Mouse (Mus musculus): ENCODE results near the gene Prkrip1.
"Not testable (repeated sequence)": the region's sequence is repeated elsewhere in the genome, so short reads cannot be mapped to it uniquely, and the experiment has no call there.

Prkrip1 gene

DNA sequence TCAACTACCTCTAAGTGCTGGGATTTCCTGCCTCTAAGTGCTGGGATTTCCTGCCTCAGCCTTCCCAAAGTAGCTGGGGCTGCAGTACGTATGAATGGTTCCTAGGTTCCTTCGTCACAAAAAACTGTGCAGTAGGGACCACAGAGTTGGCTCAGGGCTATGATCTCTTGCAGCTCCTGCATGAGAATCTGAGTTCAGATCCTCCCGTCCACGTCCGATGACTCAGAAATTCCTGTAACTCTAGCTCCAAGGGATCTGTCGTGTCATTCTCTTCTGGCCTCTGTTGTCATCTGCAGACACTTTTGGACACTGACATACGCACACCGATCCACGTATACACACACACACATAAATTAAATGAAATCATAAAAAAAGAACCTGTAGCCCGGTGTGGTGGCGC is 14.0 kb upstream of the Prkrip1 start:
- in situ Hi-C loops (cut with MseI, MboI) = no loop called here

DNA sequence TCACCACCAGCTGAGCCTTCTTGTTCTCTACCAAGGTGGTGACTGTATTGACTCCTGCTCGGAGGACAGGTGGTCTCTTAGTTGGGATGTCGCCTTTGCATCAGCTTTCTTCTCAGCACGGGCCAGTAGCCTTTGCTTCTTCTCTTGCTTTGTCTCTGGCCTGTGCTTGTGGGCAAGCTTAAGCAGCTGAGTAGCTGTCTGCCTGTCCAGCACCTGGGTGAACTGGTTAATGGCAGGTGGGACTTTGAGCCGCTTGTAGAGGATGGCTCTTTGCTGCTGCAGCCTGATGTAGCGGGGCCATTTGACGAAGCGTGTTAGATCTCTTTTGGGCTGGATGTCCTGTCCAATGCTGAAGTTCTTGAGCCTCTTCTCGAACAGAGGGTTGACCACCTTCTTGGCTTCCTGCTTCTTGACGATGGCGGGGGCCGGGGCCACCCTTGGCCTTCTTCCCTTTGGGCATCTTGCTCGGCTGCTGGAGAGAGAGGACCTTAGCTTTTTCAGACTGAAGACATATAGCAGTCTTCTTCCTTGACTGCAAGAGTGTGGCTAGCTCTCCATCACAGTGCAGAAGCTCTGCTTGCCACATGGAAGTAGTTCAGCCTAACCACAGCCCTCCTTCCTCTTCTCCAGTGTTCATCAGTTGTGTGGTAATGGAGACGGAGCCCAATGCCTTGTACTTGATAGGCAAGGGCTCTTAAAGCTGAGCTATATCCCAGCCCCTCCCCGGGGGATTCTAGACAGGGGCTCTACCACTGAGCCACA is 12.8 kb upstream of the Prkrip1 start:
- in situ Hi-C loops (cut with MseI, MboI) = not testable (repeated sequence)

DNA sequence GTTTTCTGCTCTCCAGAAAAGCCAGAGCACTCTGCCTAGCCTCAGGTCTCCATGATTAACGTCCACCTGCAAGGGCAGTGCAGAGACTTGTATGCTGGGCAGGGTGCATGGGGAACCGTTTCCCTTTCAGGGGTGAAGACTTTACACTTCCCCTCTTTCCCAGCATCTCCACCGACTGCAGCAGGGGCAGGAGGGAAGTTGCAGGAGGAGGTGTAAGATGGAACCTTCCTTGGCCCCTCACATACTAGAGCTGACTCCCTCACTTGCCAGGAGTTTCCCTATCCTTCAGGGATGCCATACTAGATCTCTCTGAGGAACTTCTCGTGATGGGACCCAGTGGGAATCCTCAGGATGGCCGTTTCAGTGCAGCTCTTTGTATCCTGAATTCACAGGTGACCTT is 11.8 kb upstream of the Prkrip1 start:
- in situ Hi-C loops (cut with MseI, MboI) = no loop called here

DNA sequence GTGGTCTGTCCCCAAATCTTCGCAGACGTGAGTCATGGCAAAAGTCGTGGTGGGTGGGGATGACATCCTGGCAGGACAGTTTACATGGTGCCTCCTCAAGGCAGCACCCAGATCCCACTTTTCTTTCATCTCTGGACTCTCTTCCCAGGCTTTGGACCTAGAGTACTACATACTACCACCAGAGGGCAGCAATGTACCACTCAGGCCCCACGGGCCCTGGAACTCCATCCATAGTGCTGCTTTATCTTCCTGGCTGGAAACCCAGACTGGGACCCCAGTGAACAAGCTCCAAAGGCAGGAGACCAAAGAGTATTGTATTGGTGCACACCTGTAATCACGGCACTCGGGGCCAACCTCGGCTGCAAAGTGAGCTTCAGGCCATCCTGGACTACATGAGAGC is 3.1 kb upstream of the Prkrip1 start:
- in situ Hi-C loops (cut with MseI, MboI) = loop anchor here in 1 of 2 experiments (5.0 kb wide), 1 partner anchor 50 kb away; no protein-coding TSS in a partner anchor

DNA sequence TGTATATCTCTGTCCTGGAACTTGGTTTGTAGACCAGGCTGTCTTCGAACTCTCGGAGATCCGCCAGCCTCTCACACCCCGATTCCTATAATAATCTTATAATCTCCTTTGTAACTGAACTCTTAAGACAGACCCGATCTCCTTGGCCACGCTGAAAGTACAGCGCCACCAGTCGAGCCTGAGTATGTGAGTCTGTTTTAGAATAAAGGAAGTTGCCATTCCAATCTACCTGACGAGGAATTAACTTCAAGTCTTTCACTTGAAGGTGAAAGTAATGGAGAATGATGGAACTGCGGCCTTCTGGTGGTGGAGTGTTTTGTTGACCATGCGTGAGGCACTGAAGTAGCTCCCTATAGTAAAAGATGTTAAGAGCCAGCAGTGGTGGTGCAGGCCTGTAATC is 763 bp upstream of the Prkrip1 start:
- in situ Hi-C loops (cut with MseI, MboI) = loop anchor here in 1 of 2 experiments (10.0 kb wide), 1 partner anchor 55 kb away; no protein-coding TSS in a partner anchor

DNA sequence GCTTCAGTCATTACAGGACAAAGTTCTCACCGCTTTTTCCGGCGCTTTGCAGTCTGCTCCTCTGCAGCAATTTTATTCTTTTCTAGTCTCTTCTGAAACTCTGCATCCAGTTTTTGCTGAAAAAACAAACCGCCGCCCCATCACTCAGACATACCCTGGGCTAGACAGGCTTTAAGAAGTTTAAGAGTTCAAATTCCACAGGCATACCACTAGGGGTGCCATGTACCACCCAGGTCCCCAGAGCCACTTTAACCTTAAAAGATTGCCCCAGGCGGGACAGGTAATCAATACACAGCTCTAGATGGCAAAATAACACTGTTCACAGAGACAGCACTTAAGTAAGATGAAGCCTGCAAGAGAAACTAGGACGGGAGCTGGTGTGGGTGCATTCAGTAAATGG is 6.9 kb downstream of the Prkrip1 start:
- in situ Hi-C loops (cut with MseI, MboI) = loop anchor here in 1 of 2 experiments (10.0 kb wide), 1 partner anchor 63 kb away; no protein-coding TSS in a partner anchor

DNA sequence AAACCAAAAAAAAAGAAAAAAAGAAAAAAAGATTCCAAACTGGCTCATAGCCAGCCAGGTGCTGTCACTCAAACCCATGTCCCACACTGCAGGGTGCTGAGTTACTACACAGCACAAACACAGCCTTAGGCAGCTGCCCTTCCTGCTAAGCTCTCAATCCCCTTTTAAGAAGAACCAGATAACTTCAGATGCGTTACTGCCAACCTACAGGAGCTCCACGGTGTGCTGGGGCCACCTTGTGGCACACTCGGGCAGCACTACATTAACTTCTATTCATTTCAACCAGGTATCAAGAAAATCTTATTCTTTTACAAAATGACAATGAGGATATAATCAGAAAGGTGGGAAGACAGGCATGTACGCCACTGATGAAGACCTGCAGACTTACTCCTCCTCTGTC is 12.0 kb downstream of the Prkrip1 start:
- in situ Hi-C loops (cut with MseI, MboI) = no loop called here

DNA sequence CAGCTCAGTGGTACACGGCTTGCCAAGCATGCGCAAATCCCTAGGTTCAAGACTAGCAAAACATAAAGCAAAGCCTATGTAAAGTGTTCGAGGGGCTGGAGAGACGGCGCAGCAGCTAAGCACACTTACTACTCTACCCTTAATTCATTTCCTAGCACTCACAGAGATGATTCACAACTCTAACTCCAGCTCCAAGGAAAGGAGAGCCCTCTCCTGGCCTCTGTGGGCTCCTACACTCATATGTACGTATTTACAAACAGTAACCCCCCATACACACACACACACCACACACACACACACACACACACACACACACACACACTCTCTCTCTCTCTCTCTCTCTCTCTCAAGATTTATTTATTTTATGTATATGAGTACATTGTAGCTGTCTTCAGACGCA is 15.0 kb downstream of the Prkrip1 start:
- in situ Hi-C loops (cut with MseI, MboI) = no loop called here

DNA sequence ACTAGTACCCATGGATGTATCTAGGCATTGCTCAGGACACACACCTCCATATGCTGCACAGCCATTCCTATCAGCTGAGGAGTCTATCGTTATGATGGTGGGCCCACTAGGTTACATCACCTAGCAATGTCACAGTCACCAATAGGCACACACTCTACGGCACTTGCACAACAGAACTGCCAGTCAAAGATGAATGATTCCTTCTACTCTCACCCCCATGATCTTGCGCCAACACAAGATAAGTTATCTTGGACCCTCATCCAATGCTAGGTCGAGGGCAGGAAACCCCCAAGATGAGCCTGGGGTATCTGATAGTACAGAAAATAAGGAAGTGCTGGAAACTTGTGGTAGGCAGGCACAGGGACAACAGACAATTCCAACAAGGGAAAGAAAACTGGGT is 15.9 kb downstream of the Prkrip1 start:
- in situ Hi-C loops (cut with MseI, MboI) = no loop called here

DNA sequence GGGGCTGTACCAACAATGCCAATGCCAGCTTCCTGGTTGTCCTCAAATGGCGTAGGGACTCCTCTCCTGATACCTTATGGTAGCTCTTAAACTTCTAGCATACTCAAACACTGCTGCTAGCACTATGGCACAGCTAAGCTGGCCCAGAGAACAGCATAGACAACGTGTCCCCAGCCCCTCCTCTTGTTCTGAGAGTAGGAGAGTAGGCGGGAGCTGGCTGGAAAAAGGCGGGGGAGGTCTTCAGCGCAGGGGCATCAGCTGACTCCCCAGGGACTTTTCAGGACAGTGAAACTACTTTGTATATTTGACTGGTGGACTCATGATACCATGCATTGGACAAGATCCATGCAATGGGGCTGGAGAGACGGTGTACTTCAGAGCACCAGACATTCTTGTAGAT is 16.7 kb downstream of the Prkrip1 start:
- in situ Hi-C loops (cut with MseI, MboI) = no loop called here

DNA sequence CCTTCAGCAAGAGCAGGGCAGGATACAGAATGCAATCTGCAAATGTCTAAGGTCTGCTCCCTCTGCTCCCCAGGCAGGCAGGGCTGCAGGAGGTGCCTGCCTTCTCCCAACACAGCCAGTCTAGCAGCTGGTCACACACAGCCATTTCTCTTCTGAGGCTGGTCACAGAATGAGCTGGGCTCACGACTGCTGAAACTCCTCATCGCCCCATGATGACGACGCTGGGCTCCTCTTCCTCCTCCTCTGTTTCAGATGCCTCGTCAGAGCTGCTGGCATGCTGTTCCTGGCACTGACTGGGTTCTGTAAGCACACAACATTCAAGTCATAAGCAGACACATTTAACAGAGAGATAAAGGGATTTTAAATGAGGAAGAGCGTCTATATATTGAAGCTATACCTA is 17.6 kb downstream of the Prkrip1 start:
- in situ Hi-C loops (cut with MseI, MboI) = no loop called here

DNA sequence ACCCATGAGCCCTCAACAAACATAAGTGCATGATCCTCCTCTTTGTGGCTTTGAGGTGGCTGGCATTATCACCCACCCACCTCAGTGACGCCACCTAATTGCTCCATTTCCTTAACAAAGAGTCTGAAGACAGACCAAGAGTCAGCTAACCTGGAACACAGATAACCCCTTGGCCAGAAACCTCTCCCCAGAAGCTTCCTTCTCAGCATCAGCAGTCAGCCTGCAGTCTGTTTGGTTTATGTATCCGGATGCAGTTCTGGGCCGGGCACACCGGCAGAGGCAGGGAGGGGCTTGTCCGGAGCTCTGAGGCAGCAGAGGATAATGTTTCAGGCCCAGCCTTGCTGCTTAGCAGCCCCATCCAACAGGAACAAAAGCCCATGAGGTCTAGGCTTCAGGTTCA is 19.2 kb downstream of the Prkrip1 start:
- in situ Hi-C loops (cut with MseI, MboI) = no loop called here

DNA sequence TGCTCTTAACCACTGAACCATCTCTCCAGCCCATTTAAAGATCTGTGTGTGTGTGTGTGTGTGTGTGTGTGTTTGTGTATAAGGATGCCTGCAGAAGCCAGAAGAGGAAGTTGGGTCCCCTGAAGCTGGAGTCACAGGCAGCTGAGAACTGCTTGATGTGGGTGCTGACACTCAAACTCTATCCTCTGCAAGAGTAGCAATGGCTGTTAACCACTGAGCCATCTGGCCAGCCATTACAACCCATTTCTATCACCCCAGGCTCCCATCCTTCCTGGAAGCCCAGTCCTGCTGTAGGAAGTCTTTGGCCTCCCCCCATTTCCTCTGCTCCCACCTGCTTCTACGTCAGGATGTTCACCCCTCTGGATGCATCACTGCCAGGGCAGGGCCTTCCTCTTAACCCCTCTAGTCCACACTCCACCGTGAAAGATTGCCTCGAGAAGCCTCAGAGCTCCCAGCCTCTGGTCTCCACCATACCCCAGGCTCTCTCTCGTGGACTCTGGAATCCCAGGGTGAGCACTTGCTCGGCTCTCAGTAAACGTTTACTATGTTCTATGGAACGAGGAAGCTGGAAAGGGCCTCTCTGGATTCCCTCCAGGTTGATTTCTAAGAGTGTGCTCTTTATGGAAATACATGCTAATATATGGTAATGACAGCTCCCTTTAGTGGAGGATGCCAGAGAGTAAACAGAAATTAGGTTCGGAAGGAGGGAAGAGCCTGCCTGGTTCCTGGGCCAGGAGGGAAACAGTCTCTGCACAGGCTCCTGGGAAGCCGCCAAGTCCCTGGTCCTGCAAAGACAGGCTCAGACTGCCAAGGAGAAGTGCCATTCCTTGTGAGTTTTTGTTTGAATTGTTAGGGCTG is 24.9 kb downstream of the Prkrip1 start:
- in situ Hi-C loops (cut with MseI, MboI) = no loop called here

DNA sequence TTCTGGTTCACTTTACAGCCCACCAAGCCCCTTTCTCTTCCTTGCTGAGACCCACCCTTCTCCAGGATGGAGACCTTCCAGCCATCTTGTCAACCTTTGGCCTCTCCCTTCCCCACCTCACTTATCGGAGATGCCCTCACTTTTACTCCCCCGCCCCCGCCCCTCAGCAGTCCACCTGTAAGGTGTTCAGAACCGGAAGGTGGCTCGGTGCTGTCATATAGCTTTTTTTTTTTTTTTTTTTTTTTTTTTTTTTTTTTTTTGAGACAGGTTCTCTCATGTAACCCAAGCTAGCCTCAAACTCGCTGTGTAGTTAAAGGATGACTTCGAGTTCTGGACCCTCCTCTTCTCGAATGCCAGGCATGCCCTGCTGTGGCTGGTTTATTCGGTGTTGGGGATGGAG is 25.8 kb downstream of the Prkrip1 start:
- in situ Hi-C loops (cut with MseI, MboI) = no loop called here

DNA sequence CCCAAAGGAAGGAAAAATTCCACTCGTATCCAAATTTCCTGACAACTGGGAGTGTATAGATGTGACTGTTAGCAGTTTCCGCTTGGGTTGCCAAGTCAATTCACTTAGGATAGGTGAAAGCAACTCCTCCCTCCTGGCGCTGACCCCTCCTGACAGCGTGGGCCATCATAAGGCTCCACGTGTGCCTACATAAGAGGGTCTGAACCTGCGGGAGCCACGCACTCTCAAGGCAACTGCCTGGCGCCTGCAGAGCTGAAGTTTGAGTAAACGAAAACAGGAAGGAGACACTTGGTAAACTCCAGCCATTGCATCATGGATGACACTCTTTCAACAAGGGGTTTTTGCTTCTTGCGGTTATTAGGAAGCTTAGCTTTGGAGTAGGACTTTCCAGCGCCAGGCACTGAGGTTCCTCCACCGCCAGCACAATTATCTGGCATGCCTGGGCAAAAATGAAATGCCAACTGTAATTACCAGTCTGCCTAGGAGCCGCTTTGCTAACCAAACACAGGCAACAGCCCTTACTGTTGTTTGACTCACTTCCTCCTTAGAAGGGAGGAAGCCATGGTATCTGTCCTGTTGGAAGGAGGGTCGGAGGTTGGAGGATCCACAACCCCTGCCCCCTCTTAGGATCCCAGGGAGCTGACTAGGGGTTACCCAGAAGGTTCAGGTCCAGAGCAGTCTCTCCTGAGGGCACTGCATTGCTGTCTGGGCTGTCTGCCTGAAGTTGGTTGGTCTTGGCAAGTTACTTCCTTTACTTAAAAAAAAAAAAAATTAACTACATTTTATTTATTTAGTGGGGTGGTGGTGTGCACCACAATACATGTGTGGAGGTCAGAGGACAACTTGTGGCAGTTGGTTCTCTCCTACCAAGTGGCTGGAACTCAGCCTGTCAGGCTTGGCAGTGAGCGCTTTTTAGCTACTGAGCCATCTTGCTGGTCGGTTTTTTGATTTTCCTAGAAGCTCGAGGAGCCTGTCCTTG is 27.1 kb downstream of the Prkrip1 start:
- in situ Hi-C loops (cut with MseI, MboI) = no loop called here

DNA sequence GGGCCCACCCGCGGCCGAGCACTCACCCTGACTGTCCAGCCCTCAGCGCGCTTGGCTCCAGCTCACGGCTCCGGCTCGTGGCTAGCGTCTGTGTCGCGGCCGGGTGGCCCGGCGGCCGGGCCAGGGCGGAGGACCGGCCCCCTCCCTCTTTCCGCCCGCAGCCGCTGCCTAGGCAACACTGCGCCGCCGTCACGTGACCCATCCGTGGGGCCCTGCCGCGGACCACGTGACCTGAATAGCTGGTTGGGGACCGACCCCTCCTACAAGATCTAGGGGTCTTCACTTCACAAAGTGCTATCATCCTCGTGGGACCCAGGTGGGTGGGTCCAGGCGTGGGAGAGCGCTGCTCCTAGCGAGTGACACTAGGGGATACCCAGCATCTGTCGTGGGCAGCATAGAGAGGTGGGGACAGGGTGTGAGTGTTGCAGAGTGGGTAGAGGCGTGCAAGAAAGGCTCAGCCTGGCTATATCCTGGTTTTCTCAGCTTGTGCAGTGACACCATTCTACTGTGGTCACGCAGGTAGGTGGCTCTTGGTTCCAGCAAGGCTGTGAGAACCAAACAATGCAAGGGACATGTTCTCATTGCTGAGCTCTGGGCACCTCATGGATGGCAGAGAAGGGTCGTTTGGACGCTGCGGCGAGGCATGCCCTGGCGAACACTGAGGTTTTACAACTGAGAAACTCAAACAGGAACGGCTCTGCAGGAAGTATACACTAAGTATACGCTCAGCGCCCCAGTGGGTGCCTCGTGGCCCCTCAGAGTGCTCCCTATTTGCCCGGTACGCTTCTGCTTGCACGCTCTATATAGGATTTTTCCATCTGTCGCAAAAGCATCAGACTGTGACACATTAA is 28.0 kb downstream of the Prkrip1 start, which contains the start of gene Orai2:
Gene Orai2, minus strand, starts transcription at position 202 of the 851 bp plus-strand sequence.
- in situ Hi-C loops (cut with MseI, MboI) = no loop called here

DNA sequence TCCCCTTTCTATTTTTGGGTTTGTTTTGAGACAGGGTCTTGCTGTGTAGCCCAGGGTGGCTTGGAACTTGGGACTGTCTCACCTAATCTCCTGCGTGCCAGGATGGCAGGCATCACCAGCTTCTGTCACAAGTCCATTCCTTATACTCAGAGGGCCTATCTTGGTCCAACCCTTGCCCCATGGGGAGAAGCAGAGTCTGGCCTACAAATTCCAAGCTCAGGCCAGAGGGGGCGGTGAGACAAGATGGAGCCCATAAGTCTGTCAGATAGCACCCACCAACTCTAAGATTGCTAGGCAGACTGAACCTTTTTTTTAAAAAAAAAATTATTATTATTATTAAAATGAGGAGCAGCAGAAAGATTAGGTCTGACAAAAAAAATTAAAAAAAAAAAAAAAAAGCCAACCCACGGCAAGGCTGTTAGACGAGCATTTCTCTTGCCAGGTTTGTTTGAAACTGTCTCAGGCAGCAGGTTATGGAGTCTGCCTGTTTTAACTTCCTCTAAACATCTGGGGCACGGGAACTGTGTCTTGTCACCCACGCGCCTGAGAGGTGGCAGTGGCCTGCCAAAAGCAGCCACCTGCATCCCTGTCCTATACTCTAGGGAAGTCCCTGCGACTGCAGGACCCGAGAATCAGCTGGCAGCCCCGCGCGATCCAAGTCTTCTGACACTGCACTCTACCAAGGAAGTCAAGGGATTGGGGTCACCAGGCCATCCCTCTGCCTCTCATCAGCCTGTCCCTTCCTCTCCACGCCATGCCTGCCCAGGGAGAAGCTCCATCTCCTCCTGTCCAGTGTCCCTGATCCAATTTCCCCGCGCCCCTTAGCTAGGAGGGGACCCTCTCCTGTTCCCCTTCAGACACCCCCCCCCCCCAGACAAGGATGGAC is 28.9 kb downstream of the Prkrip1 start:
- in situ Hi-C loops (cut with MseI, MboI) = no loop called here

DNA sequence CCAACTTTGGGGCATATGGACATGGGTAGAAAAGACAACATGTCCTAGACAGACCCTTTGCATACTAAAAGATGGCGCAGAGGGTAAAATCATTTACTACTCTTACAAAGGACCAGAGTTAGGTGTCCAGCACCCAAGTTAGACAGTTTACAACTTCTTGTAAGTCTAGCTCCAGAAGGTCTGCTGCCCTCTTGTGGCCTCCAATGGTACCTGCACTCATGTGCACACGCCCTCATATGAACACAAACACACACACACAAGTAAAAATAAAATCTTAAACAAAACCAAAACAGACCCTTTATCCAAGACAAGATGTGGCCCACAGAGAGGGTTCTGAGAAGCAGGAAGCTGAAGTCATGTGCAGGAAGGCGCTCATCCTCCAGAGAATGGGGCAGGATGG is 30.7 kb downstream of the Prkrip1 start:
- in situ Hi-C loops (cut with MseI, MboI) = no loop called here

DNA sequence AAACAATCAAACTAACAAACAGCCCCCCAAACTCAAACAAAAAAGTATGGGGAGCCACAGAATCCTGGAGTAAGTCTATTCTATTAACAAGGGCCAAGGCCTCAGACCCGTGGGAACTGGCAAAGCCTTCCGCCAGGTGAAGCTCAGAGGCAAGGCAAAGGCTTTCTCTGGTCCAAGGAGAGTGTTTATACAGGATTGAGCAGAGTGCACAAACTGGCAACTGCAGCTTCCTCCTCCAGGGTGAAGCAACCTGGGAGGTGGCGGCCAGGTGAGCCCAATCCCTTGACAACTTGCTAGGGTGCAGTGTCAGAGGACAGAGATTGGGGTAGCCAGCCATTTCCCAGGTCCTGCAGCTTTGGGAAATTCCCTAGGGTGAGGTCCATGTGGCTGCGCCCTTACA is 31.5 kb downstream of the Prkrip1 start:
- in situ Hi-C loops (cut with MseI, MboI) = no loop called here

DNA sequence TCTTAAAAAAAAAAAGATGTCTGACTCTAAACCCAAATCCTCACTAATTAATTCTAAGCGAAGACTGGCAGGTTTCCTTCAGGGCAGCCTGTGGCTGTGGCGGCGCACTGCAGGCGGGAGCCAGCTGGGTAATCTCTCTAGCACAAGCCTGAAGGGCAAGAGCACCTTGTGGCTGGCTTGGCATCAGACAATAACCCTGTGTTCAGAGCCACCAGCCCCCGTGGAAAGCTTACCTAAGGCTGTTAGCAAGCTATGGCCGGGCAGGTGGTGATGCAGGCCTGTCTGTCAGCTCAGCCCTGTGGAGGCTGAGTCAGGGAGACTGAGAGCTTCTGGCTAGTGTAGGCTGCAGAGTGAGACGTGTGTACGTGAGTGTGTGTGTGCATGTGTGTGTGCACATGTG is 33.5 kb downstream of the Prkrip1 start:
- in situ Hi-C loops (cut with MseI, MboI) = no loop called here

All from mouse trophoblast stem cell (cell line).